Mouse (Mus musculus) heart, embryonic 12.5 days (tissue): ENCODE data around the gene Hfe. TPM values are rescaled to one million over a fixed set of nuclear protein-coding genes. Genes with fewer than 3 reads are reported as not detected.
"Not testable (repeated sequence)": the region's sequence is repeated elsewhere in the genome, so short reads cannot be mapped to it uniquely, and the experiment has no call there.

Source experiments
- ATAC-seq: fragments of 200-750 bp; cut with Nextera tagmentation; 2 replicates; pipeline ENCODE4 v1.8.0; 2017; ENCODE audit warnings: moderate TSS enrichment, moderate library complexity; ENCODE audit not compliant: insufficient number of reproducible peaks, low FRiP score
- H3K27ac ChIP-seq: fragments of 300-500 bp; sonication (generic); 2 replicates; pipeline ENCODE4 v1.5.1; 2016; ENCODE audit warnings: mild to moderate bottlenecking, moderate library complexity; ENCODE audit not compliant: poor library complexity, severe bottlenecking
- H3K27me3 ChIP-seq: fragments of 300-500 bp; sonication (generic); replicated peaks from 2 replicates; pipeline ENCODE4 v1.6.1; 2016; ENCODE audit warnings: mild to moderate bottlenecking, moderate library complexity
- H3K36me3 ChIP-seq: fragments of 300-500 bp; sonication (generic); 2 replicates; pipeline ENCODE4 v1.6.1; 2016; ENCODE audit warnings: mild to moderate bottlenecking, moderate library complexity
- H3K4me1 ChIP-seq: fragments of 300-500 bp; sonication (generic); replicated peaks from 2 replicates; pipeline ENCODE4 v1.6.1; 2016; ENCODE audit warnings: mild to moderate bottlenecking
- H3K4me2 ChIP-seq: fragments of 300-500 bp; sonication (generic); 2 replicates; pipeline ENCODE4 v1.6.1; 2016; ENCODE audit warnings: mild to moderate bottlenecking, moderate library complexity
- H3K4me3 ChIP-seq: fragments of 300-500 bp; sonication (generic); 2 replicates; pipeline ENCODE4 v1.5.1; 2016; ENCODE audit warnings: mild to moderate bottlenecking
- H3K9ac ChIP-seq: fragments of 300-500 bp; sonication (generic); 2 replicates; pipeline ENCODE4 v1.6.1; 2016; ENCODE audit warnings: mild to moderate bottlenecking, moderate library complexity
- H3K9me3 ChIP-seq: fragments of 300-500 bp; sonication (generic); replicated peaks from 2 replicates; pipeline ENCODE4 v1.6.1; 2016; ENCODE audit warnings: mild to moderate bottlenecking, moderate library complexity
- WGBS: fragments of 180-500 bp; shearing (Covaris S2); methylation state at CpG from one replicate; pipeline ENCODE4 v1.1.7; 2016; 5-methylcytosine and 5-hydroxymethylcytosine counted together
- polyA plus RNA-seq: library from polyadenylated mRNA; unstranded; fragments of >200 nt; fragmentation: Nextera tagmentation; extraction: Ambion mirVana; gene quantifications from 2 replicates; pipeline ENCODE4 v1.2.1, GENCODE M21; 2016

The Hfe gene
- polyA plus RNA-seq, 1 experiment from 2014 or later, result 10.5 TPM

DNA sequence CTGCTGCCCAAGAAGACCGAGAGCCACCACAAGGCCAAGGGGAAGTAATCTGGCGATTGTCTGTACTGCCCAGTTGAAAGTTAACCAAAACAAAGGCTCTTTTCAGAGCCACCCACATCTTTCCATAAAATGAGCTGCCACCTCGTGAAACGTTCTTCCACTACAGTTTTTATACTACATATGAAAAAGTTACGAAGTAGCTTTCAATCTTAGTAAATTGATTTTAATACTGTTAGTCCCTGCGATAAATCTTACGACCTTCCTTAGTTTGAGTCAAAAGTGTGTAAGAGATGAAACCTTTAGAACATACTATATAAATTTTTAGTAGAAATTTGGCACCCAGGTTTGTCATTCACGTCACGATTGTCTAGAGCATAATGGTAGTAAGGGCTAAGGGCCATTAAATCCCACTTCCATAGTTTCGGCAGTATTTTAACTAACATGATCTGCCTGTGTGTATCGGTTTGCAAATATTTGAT is 40.9 kb upstream of the Hfe start:
- peaks cover 11% of the 10 kb centered on the region for H3K4me1 ChIP-seq
- peak overlapping the region; percentile 76 for H3K4me2 ChIP-seq
- H3K27ac ChIP-seq, result peak overlapping the region; percentile 98
- peak overlapping the region; percentile 53 for H3K4me3 ChIP-seq
- H3K36me3 ChIP-seq, result no peaks in the 10 kb centered on the region
- H3K27me3 ChIP-seq, result no peaks in the 10 kb centered on the region
- peak overlapping the region; percentile 72; the same call in 1 of the 2 replicates for H3K9ac ChIP-seq
- WGBS, result 3% methylated on average over 11 of the region's 11 CpGs
- ATAC-seq, result no peak
- no peaks in the 10 kb centered on the region for H3K9me3 ChIP-seq

DNA sequence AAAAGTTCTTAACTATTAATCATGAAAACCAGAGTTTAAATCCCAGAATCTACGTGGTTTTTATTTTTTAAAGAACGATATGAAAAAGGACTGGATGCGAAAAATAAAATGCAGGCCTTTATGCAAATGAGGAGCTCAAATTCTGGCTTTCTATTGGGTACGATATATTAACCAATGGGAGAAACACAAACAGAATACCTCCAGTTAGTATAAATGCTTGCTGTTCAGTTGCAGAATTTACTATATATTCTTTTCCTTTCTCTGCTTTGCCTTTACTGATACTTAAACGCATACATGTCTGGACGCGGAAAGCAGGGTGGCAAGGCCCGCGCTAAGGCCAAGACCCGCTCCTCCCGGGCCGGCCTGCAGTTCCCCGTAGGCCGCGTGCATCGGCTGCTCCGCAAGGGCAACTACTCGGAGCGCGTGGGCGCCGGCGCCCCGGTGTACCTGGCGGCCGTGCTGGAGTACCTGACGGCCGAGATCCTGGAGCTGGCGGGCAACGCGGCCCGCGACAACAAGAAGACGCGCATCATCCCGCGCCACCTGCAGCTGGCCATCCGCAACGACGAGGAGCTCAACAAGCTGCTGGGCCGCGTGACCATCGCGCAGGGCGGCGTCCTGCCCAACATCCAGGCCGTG is 40.3 kb upstream of the Hfe start, which contains the start of gene Hist1h2ab:
Hist1h2ab (plus strand) TSS at position 288 of the 639 bp plus-strand sequence.
- peak within 1 kb of the TSS; percentile 53 for H3K4me3 ChIP-seq
- ATAC-seq, H3K36me3 ChIP-seq: not testable (repeated sequence)

DNA sequence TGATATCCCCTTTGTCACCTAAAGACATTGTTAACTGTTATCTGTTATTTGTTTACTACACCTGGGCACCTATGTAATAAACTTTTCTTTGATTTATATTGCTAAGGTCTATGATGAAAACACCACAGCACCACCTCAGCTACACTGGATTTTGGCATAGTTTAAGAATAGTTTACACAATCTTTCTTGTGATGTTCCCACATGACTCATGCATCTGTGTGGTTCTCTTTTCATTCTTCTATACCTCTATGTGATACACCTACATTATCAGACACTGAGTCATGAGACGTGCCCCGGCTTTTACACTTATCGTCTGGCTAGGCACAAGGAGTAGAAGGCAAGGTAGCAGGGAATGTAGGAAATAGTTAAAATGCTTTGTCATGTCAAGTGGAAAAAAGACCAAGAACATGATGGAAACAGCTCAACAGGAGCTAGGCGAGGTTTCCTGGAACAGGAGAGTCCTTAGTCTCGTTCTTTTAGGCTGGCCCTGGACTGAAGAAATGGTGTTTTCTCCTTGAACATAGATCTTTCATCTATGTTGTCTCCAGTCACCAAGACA is 39.0 kb upstream of the Hfe start:
- ATAC-seq, result no peak
- WGBS, result 86% methylated on average over 5 of the region's 5 CpGs
- Histone ChIP-seq H3K4me2 (no peak overlapping the region), H3K4me3 (no peak overlapping the region), H3K27me3 (no peaks in the 10 kb centered on the region), H3K36me3 (no peaks in the 10 kb centered on the region), H3K9ac (no peak overlapping the region), H3K4me1 (peaks cover 11% of the 10 kb centered on the region), H3K9me3 (no peaks in the 10 kb centered on the region), H3K27ac (peak overlapping the region; percentile 38)

More for the DNA sequence above, 40.3 kb upstream of the Hfe start, which contains the start of gene Hist1h2ab:
- Histone ChIP-seq H3K27ac (peak within 1 kb of the TSS; percentile 98), H3K4me2 (peak within 1 kb of the TSS; percentile 76), H3K9ac (peak within 1 kb of the TSS; percentile 72; the same call in 1 of the 2 replicates), H3K4me1 (peaks cover 11% of the 10 kb centered on the region)
- under 1% methylated on average over 28 of the region's 47 CpGs for WGBS
- not testable (repeated sequence) for H3K27me3 ChIP-seq, H3K9me3 ChIP-seq

DNA sequence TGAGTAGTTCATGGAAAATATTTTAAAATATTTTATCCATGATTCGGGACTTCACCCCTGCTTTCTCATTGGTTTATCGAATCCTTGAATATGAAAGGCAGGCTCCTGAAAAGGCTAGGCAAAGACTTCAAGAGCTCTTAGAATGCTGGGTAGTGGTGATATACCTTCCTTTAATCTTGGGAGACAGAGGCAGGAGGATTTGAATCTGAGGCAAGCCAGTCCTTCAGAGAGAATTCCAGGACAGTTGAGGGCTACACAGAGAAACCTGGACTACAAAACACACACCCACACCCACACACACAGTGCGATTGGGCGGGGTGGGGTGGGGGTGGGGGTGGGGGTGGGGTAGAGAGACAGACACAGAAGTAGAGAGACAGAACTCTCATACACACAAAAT is 37.2 kb upstream of the Hfe start:
- Histone ChIP-seq H3K36me3 (no peaks in the 10 kb centered on the region), H3K4me2 (peak overlapping the region; percentile 46), H3K9ac (0 out of 2 replicates have a peak overlapping the region, but pooled peaks have one; percentile 25), H3K4me1 (peaks cover 11% of the 10 kb centered on the region), H3K4me3 (peak overlapping the region; percentile 5; the same call in 1 of the 2 replicates), H3K27me3 (no peaks in the 10 kb centered on the region), H3K27ac (peak overlapping the region; percentile 100), H3K9me3 (no peaks in the 10 kb centered on the region)
- ATAC-seq, result no peak
- 10% methylated on average over 4 of the region's 4 CpGs for WGBS

DNA sequence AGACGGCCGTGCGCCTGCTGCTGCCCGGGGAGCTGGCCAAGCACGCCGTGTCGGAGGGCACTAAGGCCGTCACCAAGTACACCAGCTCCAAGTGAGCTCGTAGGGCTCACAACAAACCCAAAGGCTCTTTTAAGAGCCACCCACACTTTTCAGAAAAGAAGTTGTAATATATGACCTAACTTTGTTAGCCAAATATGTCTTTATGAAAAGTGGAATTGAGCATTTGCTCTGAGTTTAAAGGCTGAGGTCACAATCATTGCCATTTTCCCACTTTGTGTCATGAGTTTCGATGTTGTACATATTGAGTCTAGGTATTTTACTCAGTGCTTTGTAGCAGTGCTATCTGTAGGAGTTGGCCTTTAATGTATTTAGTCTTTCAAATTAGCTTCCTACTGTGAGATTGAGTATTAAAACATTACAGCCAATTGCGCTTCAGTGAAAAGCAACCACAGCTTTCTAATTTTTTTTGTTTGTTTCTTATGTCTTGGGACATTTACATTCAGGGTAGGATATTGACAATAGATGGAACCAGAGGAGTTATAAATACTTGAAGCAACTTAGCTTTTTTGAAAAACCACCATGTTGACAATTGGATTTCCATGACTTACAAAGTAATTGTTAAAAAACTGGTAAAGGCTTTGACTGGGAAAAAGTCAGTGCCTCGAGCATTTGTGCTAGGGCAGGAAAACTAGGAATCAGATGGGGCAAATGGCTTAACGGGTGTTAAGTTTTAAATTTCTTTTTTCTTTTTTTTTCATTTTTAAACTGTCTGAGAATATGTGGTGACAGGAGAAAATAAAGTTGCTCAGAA is 36.6 kb upstream of the Hfe start:
- H3K27me3 ChIP-seq, result no peaks in the 10 kb centered on the region
- H3K4me3 ChIP-seq, result peak overlapping the region; percentile 39
- H3K36me3 ChIP-seq, result no peaks in the 10 kb centered on the region
- H3K27ac ChIP-seq, result peak overlapping the region; percentile 100
- H3K9ac ChIP-seq, result peak overlapping the region; percentile 68
- peaks cover 11% of the 10 kb centered on the region for H3K4me1 ChIP-seq
- no peaks in the 10 kb centered on the region for H3K9me3 ChIP-seq
- H3K4me2 ChIP-seq, result peak overlapping the region; percentile 65
- 5% methylated on average over 13 of the region's 13 CpGs for WGBS
- ATAC-seq, result no peak

DNA sequence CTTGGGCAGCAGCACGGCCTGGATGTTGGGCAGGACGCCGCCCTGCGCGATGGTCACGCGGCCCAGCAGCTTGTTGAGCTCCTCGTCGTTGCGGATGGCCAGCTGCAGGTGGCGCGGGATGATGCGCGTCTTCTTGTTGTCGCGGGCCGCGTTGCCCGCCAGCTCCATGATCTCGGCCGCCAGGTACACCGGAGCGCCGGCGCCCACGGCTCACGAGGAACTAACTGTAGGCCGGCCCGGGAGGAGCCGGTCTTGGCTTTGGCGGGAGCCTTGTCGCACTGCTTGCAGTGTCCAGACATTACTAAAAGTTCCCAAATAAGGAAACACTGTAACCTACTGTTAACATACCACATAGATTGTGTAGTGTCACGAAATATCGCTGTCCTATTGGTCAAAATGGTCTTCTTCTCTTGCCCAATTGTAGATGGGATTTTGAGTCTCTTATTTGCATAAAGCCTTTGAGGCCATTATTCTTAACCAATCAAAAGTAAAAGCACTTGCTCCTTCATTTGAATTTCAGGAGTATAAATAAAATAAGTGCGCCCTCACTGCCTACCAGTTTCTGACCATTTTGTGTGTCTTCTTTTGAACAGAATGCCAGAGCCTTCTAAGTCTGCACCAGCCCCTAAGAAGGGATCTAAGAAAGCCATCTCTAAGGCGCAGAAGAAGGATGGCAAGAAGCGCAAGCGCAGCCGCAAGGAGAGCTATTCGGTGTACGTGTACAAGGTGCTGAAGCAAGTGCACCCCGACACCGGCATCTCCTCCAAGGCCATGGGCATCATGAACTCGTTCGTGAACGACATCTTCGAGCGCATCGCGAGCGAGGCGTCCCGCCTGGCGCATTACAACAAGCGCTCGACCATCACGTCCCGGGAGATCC is 35.8 kb upstream of the Hfe start, which contains the start of gene Hist1h2bb:
Hist1h2bb (plus strand) TSS at position 534 of the 880 bp plus-strand sequence.
- Histone ChIP-seq H3K4me1 (peaks cover 16% of the 10 kb centered on the region), H3K4me2 (peak within 1 kb of the TSS; percentile 65), H3K9ac (peak within 1 kb of the TSS; percentile 75), H3K27ac (peak within 1 kb of the TSS; percentile 100), H3K4me3 (peak within 1 kb of the TSS; percentile 52)
- peak; percentile 90 for ATAC-seq
- H3K9me3 ChIP-seq, H3K27me3 ChIP-seq, H3K36me3 ChIP-seq: not testable (repeated sequence)
- under 1% methylated on average over 44 of the region's 58 CpGs for WGBS

DNA sequence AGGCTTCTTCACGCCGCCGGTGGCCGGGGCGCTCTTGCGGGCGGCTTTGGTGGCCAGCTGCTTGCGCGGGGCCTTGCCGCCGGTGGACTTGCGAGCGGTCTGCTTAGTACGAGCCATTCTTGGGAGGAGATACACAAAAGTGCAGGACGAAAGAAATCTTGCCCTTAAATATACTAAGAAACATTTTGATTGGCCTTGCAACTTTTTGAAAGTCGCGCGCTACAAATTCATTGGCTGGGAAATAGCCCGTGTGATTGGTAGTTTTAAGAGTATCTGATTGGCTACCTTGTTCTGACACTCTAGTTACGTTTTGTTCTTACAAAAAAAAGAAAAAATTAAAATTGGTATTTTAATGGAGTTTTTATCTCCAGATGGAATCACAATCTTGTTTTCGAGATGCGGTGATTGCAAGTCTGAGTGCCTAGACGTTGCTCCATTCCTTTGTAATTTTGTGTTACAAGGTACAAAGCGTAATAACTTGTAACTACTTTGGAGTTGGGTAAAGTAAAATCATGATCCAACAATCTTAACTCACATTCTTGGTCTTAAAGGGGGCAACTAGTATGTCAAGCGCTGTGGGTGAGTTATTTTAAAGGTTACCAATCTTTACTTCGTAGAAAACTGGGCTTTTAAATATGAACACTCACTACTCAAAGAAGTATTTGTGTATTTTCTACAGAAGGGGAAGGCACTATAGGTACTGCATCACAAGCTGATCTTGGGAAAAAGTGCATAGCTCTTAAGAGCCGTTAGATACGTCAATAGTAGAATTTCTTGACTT is 34.9 kb upstream of the Hfe start, which contains the start of gene Hist1h3c:
Hist1h3c (minus strand) TSS at position 222 of the 781 bp plus-strand sequence.
- Histone ChIP-seq H3K9me3 (no peaks in the 10 kb centered on the region), H3K4me1 (peaks cover 16% of the 10 kb centered on the region), H3K4me2 (peak within 1 kb of the TSS; percentile 69), H3K9ac (peak within 1 kb of the TSS; percentile 75), H3K4me3 (peak within 1 kb of the TSS; percentile 52), H3K27me3 (no peaks in the 10 kb centered on the region), H3K27ac (peak within 1 kb of the TSS; percentile 100), H3K36me3 (no peaks in the 10 kb centered on the region)
- WGBS, result under 1% methylated on average over 28 of the region's 28 CpGs
- ATAC-seq, result peak; percentile 74

DNA sequence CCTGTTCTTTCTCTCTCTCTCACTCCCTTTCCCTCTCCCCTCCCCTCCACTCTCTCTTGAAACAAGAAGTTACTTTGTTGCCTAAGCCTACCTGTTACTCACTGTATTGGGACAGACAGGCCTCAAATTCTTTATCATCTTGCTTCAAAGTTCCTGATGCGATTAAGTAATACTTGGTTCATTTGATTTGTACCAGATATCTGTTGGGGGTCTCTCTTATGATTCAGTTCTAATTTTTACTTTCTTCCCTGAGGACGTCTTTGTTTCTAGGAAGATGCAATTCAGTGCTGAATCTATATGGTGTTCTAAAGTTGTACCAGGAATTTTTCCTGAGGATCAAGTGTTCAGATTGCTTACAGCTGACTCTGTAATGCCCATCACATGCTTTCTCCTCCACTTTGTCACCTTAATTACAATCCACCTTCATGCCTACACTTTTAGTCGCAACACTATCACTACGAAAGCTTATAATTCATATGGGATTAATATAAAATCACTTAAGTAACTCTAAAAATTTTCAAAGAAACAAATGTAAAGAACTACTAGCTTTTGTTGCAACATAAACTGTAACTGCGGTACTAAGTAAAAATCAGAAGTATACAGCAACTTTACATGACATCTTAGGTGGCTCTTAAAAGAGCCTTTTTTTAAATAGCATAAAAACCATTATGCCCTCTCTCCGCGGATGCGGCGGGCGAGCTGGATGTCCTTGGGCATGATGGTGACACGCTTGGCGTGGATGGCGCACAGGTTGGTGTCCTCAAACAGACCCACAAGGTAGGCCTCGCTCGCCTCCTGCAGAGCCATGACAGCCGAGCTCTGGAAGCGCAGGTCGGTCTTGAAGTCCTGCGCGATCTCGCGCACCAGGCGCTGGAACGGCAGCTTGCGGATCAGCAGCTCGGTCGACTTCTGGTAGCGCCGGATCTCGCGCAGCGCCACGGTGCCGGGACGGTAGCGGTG is 34.0 kb upstream of the Hfe start:
- ATAC-seq, result no peak
- no peaks in the 10 kb centered on the region for H3K27me3 ChIP-seq
- no peaks in the 10 kb centered on the region for H3K9me3 ChIP-seq
- no peaks in the 10 kb centered on the region for H3K36me3 ChIP-seq
- H3K4me2 ChIP-seq, result peak overlapping the region; percentile 69
- peak overlapping the region; percentile 52 for H3K4me3 ChIP-seq
- peak overlapping the region; percentile 73; the same call in 1 of the 2 replicates for H3K27ac ChIP-seq
- H3K9ac ChIP-seq, result peak overlapping the region; percentile 70
- peaks cover 16% of the 10 kb centered on the region for H3K4me1 ChIP-seq
- WGBS, result 3% methylated on average over 18 of the region's 36 CpGs

DNA sequence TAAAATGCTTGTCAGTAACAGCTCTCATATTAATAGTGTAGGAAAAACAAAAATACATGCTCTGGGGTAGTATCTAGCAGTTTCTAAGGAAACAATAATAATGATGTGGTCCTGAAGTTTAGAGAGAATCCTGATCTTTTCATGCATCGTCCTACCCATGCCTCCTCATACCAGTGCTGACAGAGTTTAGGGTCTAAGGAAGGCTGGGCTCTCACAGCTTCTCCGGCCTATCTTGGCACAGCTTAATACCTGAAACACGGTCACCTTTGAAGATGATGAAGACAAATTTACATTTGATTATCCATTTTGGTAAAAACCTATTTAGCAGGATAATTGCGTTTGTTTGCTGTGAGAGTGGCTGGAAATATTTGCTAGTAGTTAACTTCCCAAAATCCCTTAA is 33.3 kb upstream of the Hfe start:
- Histone ChIP-seq H3K27me3 (no peaks in the 10 kb centered on the region), H3K27ac (no peak overlapping the region), H3K36me3 (no peaks in the 10 kb centered on the region), H3K9ac (no peak overlapping the region), H3K4me2 (peak overlapping the region; percentile 69), H3K9me3 (no peaks in the 10 kb centered on the region), H3K4me1 (peaks cover 16% of the 10 kb centered on the region), H3K4me3 (no peak overlapping the region)
- ATAC-seq, result no peak
- 35% methylated on average over 4 of the region's 4 CpGs for WGBS
